Mouse (Mus musculus) lung, embryonic 15.5 days (tissue): ENCODE results near the gene Cfap100. TPM values are rescaled to one million over a fixed set of nuclear protein-coding genes. Genes with fewer than 3 reads are reported as not detected.

Experiments
- ATAC-seq: fragments of 200-750 bp; cut with Nextera tagmentation; 2 replicates; pipeline ENCODE4 v1.8.0; 2017; ENCODE audit warnings: moderate number of reproducible peaks, borderline replicate concordance; ENCODE audit not compliant: low FRiP score, low TSS enrichment; ENCODE audit errors: extremely low read depth
- H3K27ac ChIP-seq: fragments of 300-500 bp; sonication (generic); 2 replicates; pipeline ENCODE4 v1.5.1; 2015; ENCODE audit warnings: moderate library complexity, mild to moderate bottlenecking, inconsistent platforms
- H3K27me3 ChIP-seq: fragments of 300-500 bp; sonication (generic); 2 replicates; pipeline ENCODE4 v1.6.1; 2015; ENCODE audit warnings: inconsistent platforms
- H3K36me3 ChIP-seq: fragments of 300-500 bp; sonication (generic); 2 replicates; pipeline ENCODE4 v1.6.1; 2015; ENCODE audit warnings: inconsistent platforms
- H3K4me1 ChIP-seq: fragments of 300-500 bp; sonication (generic); 2 replicates; pipeline ENCODE4 v1.6.1; 2015; ENCODE audit warnings: inconsistent platforms
- H3K4me2 ChIP-seq: fragments of 300-500 bp; sonication (generic); 2 replicates; pipeline ENCODE4 v1.6.1; 2015; ENCODE audit warnings: inconsistent platforms, mild to moderate bottlenecking, moderate library complexity
- H3K4me3 ChIP-seq: fragments of 300-500 bp; sonication (generic); 2 replicates; pipeline ENCODE4 v1.5.1; 2015; ENCODE audit warnings: mild to moderate bottlenecking, inconsistent platforms
- H3K9ac ChIP-seq: fragments of 300-500 bp; sonication (generic); 2 replicates; pipeline ENCODE4 v1.6.1; 2015; ENCODE audit warnings: inconsistent platforms
- H3K9me3 ChIP-seq: fragments of 300-500 bp; sonication (generic); 2 replicates; pipeline ENCODE4 v1.6.1; 2016; ENCODE audit warnings: inconsistent platforms
- WGBS: fragments of 180-500 bp; shearing (Covaris S2); methylation state at CpG from one replicate; pipeline ENCODE4 v1.1.7; 2015; 5-methylcytosine and 5-hydroxymethylcytosine counted together
- polyA plus RNA-seq: library from polyadenylated mRNA; unstranded; fragments of >200 nt; fragmentation: Nextera tagmentation; extraction: Ambion mirVana; gene quantifications from 2 replicates; pipeline ENCODE4 v1.2.1, GENCODE M21; 2015

The Cfap100 gene
- polyA plus RNA-seq, 1 experiment from 2014 or later = 0.50 TPM

GRCm38 (mm10) chr6:90453751-90454150 is 25.2 kb upstream of the Cfap100 start:
- no peaks in the 10 kb centered on the region for H3K36me3 ChIP-seq
- no peak overlapping the region for H3K4me2 ChIP-seq
- no peak for ATAC-seq
- peaks cover 6% of the 10 kb centered on the region; the same call in 1 of the 2 replicates for H3K4me1 ChIP-seq
- H3K9me3 ChIP-seq = no peaks in the 10 kb centered on the region
- 86% methylated on average over 5 of the region's 5 CpGs for WGBS
- H3K9ac ChIP-seq = no peak overlapping the region
- H3K4me3 ChIP-seq = no peak overlapping the region
- H3K27ac ChIP-seq = no peak overlapping the region
- no peaks in the 10 kb centered on the region for H3K27me3 ChIP-seq

GRCm38 (mm10) chr6:90452603-90453002 is 24.0 kb upstream of the Cfap100 start:
- ATAC-seq = no peak
- H3K4me3 ChIP-seq = no peak overlapping the region
- H3K27me3 ChIP-seq = no peaks in the 10 kb centered on the region
- no peaks in the 10 kb centered on the region for H3K36me3 ChIP-seq
- no peak overlapping the region for H3K27ac ChIP-seq
- peaks cover 6% of the 10 kb centered on the region; the same call in 1 of the 2 replicates for H3K4me1 ChIP-seq
- no peak overlapping the region for H3K4me2 ChIP-seq
- H3K9ac ChIP-seq = no peak overlapping the region
- no peaks in the 10 kb centered on the region for H3K9me3 ChIP-seq

GRCm38 (mm10) chr6:90451512-90451911 is 22.9 kb upstream of the Cfap100 start:
- Histone ChIP-seq H3K4me2 (no peak overlapping the region), H3K4me1 (peaks cover 6% of the 10 kb centered on the region; the same call in 1 of the 2 replicates), H3K9ac (no peak overlapping the region), H3K27ac (no peak overlapping the region), H3K9me3 (no peaks in the 10 kb centered on the region), H3K4me3 (no peak overlapping the region), H3K27me3 (no peaks in the 10 kb centered on the region), H3K36me3 (no peaks in the 10 kb centered on the region)
- no peak for ATAC-seq
- WGBS = 80% methylated on average over 5 of the region's 5 CpGs

GRCm38 (mm10) chr6:90450697-90451096 is 22.1 kb upstream of the Cfap100 start:
- no peak overlapping the region for H3K4me2 ChIP-seq
- H3K9me3 ChIP-seq = no peaks in the 10 kb centered on the region
- 59% methylated on average over 5 of the region's 5 CpGs for WGBS
- peaks cover 6% of the 10 kb centered on the region; the same call in 1 of the 2 replicates for H3K4me1 ChIP-seq
- ATAC-seq = peak; percentile 41; the same call in 1 of the 2 replicates
- H3K27ac ChIP-seq = no peak overlapping the region
- H3K27me3 ChIP-seq = no peaks in the 10 kb centered on the region
- no peak overlapping the region for H3K4me3 ChIP-seq
- H3K36me3 ChIP-seq = no peaks in the 10 kb centered on the region
- H3K9ac ChIP-seq = no peak overlapping the region

GRCm38 (mm10) chr6:90450179-90450578 is 21.6 kb upstream of the Cfap100 start:
- no peak for ATAC-seq
- Histone ChIP-seq H3K4me1 (peaks cover 6% of the 10 kb centered on the region; the same call in 1 of the 2 replicates), H3K36me3 (no peaks in the 10 kb centered on the region), H3K9me3 (no peaks in the 10 kb centered on the region), H3K27me3 (no peaks in the 10 kb centered on the region), H3K9ac (no peak overlapping the region), H3K4me2 (no peak overlapping the region), H3K27ac (no peak overlapping the region), H3K4me3 (no peak overlapping the region)
- WGBS = 22% methylated on average over 7 of the region's 7 CpGs

GRCm38 (mm10) chr6:90446883-90447282 is 18.3 kb upstream of the Cfap100 start:
- no peak overlapping the region for H3K9ac ChIP-seq
- peaks cover 6% of the 10 kb centered on the region; the same call in 1 of the 2 replicates for H3K4me1 ChIP-seq
- 49% methylated on average over 4 of the region's 4 CpGs for whole genome bisulfite sequencing
- H3K27ac ChIP-seq = no peak overlapping the region
- H3K4me2 ChIP-seq = no peak overlapping the region
- no peak overlapping the region for H3K4me3 ChIP-seq
- ATAC-seq = no peak
- H3K36me3 ChIP-seq = no peaks in the 10 kb centered on the region
- no peaks in the 10 kb centered on the region for H3K27me3 ChIP-seq
- H3K9me3 ChIP-seq = no peaks in the 10 kb centered on the region

GRCm38 (mm10) chr6:90437041-90437440 is 8.4 kb upstream of the Cfap100 start:
- no peak overlapping the region for H3K4me2 ChIP-seq
- no peaks in the 10 kb centered on the region for H3K27me3 ChIP-seq
- H3K9ac ChIP-seq = no peak overlapping the region
- H3K36me3 ChIP-seq = no peaks in the 10 kb centered on the region
- no peaks in the 10 kb centered on the region for H3K4me1 ChIP-seq
- ATAC-seq = no peak
- no peak overlapping the region for H3K4me3 ChIP-seq
- WGBS = 84% methylated on average over 3 of the region's 3 CpGs
- H3K9me3 ChIP-seq = no peaks in the 10 kb centered on the region
- H3K27ac ChIP-seq = no peak overlapping the region

- H3K36me3 ChIP-seq = no peaks in the 10 kb centered on the region
- WGBS = 71% methylated on average over 10 of the region's 10 CpGs
- no peak overlapping the region for H3K9ac ChIP-seq
- H3K4me3 ChIP-seq = no peak overlapping the region
- no peaks in the 10 kb centered on the region for H3K9me3 ChIP-seq
- no peaks in the 10 kb centered on the region for H3K4me1 ChIP-seq
- H3K27me3 ChIP-seq = no peaks in the 10 kb centered on the region
- H3K27ac ChIP-seq = no peak overlapping the region
- peak; percentile 58; the same call in 1 of the 2 replicates for ATAC-seq
- H3K4me2 ChIP-seq = no peak overlapping the region
These were observed 7.8 kb upstream of the Cfap100 start for GRCm38 (mm10) chr6:90436192-90436907.

- Histone ChIP-seq H3K36me3 (no peaks in the 10 kb centered on the region), H3K4me2 (no peak overlapping the region), H3K4me1 (no peaks in the 10 kb centered on the region), H3K9me3 (no peaks in the 10 kb centered on the region), H3K4me3 (no peak overlapping the region), H3K27me3 (no peaks in the 10 kb centered on the region), H3K9ac (no peak overlapping the region), H3K27ac (no peak overlapping the region)
- WGBS = 15% methylated on average over 11 of the region's 11 CpGs
- peak; percentile 75; the same call in 1 of the 2 replicates for ATAC-seq
These were observed 6.6 kb upstream of the Cfap100 start for GRCm38 (mm10) chr6:90435195-90435618.

- Histone ChIP-seq H3K9me3 (no peaks in the 10 kb centered on the region), H3K9ac (no peak overlapping the region), H3K36me3 (no peaks in the 10 kb centered on the region), H3K27ac (no peak overlapping the region), H3K4me2 (no peak overlapping the region), H3K4me3 (no peak overlapping the region), H3K27me3 (no peaks in the 10 kb centered on the region), H3K4me1 (no peaks in the 10 kb centered on the region)
- ATAC-seq = peak; percentile 46; the same call in 1 of the 2 replicates
- 58% methylated on average over 3 of the region's 3 CpGs for whole genome bisulfite sequencing
These were observed 6.1 kb upstream of the Cfap100 start for GRCm38 (mm10) chr6:90434687-90435086.

- Histone ChIP-seq H3K9me3 (no peaks in the 10 kb centered on the region), H3K27me3 (peaks cover 14% of the 10 kb centered on the region), H3K9ac (no peak overlapping the region), H3K4me1 (peaks cover 12% of the 10 kb centered on the region), H3K27ac (no peak overlapping the region), H3K36me3 (no peaks in the 10 kb centered on the region), H3K4me2 (no peak overlapping the region), H3K4me3 (no peak overlapping the region)
- ATAC-seq = no peak
- WGBS = 76% methylated on average over 2 of the region's 2 CpGs
These were observed 2.9 kb upstream of the Cfap100 start for GRCm38 (mm10) chr6:90431487-90431886.

GRCm38 (mm10) chr6:90429911-90430310 is 1.3 kb upstream of the Cfap100 start:
- Histone ChIP-seq H3K27ac (no peak overlapping the region), H3K4me1 (peaks cover 12% of the 10 kb centered on the region), H3K4me3 (no peak overlapping the region), H3K4me2 (no peak overlapping the region), H3K9ac (no peak overlapping the region), H3K36me3 (no peaks in the 10 kb centered on the region), H3K27me3 (peaks cover 14% of the 10 kb centered on the region), H3K9me3 (no peaks in the 10 kb centered on the region)
- ATAC-seq = no peak
- WGBS = 66% methylated on average over 14 of the region's 14 CpGs
